Mouse (Mus musculus) left cerebral cortex, adult 9 months (tissue): Measurements from ENCODE around the gene Hsp90ab1.

Experiments used
- DNase-seq, 2 experiments: peaks; one replicate each; pipeline ENCODE4 v3.0.0; 2022; ENCODE audit warnings: low spot score in 2 of 2

Hsp90ab1 gene

DNA sequence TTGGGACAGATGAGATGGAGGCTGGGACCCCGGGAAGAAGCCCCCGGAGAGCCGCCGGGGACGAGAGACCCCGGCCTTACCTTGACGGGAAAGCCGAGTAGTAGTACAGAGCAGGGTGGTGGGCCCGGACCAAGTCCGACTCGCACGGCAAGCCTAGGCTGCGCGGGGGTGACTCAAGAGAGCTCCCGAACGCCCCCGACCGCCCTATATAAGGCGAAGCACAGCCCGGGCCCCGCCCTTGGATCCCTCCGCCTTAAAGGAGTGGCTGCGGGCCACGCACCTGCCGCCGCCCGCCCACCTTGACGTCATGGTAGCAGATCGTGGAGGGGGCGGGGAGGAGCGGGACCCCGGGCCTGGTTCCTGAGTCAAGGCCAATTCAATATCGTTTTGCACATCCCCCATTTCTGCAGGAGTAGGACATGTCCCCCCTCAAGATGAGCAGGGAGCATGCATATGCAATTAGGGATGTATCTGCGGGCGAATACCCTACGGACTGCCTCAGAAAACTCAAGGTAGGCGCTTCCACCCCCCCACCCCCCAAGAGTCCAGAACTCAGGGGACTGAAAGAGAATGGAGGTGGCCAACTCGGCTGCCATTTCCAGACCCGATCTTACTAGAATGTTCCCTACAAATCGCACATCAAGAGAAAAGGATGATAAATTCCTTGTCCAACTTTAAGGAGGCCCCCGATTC lies at the start of gene Hsp90ab1:
TSS of gene Hsp90ab1 (minus strand) at position 185 of the 693 bp plus-strand sequence.
- peak; percentile 94 to 99 for DNase-seq

DNA sequence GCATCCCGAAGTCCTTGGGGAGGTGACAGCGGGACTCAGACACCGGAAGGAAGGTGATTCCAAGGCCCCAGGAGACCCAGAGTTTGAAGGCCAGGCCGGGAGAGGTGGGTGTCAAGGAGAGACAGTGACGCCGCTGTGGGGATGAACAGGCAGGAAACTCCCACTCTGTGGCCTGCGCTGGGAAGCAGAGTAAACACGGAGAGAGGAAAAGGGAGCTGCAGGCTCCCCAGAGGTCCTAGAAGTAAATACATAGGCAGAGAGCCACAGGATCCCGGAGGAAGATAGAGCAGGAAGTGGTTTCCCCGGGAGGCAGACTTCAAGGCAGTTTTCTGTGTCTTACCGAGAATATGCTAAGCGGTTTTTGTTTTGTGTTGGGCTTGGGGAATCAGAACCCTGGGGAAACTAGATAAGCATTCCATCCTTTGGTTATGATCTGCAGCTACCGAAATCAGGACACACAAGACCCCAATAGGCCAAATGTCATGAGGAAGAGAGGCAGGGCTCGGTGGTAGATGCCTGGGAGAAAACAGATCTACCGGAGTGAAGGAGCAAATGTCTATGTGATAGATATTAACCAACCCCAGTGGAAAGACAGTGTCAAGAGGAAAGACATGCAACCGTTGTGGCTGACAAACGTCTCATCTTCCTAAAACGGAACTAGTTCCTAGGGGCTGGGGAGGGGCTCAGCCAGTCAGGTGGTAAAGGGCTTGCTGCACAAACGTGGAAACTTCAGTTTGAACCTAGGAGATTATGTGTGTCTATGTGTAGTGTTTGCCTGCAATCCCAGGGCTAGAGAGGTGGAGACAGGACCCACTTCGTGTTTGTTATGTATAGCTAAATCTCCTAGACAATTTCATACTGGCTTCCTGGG lies 46.5 kb upstream of the Hsp90ab1 start:
- DNase-seq: no peak

GRCm38 (mm10) chr17:45618941-45619385 lies 45.9 kb upstream of the Hsp90ab1 start:
- DNase-seq: no peak

DNA sequence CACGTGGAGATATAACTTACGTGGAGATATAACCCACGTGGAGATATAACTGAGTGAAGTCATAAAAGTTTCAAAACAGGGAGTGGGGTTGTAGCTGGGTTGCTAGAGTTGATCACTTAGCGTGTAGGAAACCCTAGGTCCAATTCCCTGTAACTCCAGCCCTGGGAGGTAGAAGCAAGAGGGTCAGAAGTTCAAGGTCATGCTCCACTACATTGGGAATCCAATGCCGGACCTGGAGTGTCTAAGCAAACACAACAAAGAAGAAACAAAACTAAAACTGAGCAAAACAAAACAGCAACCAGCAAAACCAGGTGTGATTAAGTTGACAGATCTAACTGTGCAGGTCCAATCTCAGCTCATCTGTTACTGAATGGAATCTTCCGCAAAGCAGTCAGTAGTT lies 44.6 kb upstream of the Hsp90ab1 start:
- no peak for DNase-seq

DNA sequence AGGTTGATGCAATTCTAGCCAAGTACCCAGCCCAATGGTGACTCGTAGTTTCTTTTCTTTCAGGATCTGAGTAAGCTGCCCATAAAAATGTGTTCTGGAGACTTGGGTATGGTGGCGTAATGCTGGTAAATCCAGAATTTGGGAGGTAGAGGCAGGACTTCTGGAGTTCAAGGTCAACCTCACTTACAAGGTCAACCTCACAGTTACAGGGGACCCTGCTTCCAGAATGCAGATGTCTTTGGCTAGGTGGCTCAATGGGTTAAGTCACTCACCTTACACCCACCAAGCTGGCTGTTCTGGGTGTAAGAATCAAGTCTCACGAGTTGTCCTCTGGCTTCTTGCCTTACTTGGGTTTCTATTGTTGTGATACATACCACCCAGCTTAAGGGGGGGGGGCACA lies 43.6 kb upstream of the Hsp90ab1 start:
- DNase-seq: no peak

DNA sequence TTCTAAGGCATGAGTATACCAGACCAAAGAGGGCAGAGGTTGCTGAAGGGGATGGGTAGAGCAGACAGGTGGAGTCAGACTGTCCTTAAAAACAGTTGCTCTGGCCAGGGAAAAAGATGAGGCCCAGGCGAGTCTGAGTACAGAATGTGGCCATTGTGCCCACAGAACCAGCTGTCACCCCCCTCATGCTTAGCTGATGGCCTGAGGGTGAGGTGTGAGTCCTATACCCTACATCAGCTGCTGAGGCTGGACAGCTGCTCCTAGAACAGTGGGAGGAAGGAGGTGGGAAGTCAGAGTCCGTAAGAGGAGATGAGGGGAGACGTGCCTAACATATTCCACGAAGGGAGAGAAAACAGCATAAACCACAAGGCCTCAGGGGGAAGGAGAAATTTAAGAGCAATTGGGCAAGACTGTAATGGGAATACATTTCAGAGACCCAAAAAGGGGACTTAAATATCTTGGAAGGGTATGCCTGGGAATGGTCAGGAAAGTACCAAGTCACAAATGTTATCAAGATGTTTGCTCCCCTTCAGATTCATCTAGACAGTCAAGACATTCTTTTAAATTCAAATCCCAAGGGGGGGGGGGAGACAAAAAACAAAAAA lies 43.1 kb upstream of the Hsp90ab1 start:
- no peak for DNase-seq

DNA sequence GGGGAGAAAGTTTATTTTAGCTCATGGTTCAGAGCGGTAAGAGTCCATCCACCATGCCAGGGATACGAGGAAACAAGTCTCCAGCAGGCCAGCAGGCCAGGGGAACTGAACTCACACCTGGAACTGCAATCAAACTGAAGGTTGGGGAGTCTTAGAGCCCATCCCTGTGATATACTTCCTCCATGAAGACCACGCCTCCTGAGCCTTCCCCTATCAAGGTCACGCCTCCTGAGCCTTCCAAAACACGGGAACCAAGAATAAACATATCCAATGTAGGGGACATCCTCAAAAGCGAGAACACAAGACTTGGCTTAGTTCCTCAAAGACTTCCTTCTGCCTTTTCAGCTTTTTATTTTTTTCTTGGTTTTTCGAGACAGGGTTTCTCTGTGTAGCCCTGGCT lies 39.9 kb upstream of the Hsp90ab1 start:
- no peak for DNase-seq

DNA sequence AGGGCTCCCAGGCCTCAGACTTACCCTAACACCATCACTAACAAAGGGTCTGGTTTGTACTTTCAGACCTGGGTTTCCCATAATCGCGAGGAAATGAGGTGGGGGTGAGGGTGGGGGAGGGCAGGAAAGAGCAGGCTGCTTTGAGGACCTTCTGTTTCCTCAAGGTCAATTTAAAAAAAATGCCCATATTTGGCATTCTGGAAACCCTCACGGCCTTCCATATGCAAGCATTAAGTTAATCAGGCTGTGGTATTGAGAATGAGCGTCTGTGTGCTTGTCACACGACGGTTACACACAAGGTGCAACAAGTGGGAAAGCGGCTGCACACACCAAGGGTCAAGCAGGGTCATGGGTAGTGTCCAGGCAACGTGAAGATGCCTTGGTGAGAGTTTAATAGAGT lies 38.9 kb upstream of the Hsp90ab1 start:
- no peak for DNase-seq

- no peak for DNase-seq
Measured at GRCm38 (mm10) chr17:45610144-45610866, 37.2 kb upstream of the Hsp90ab1 start.

- DNase-seq: no peak
Measured at GRCm38 (mm10) chr17:45608396-45608795, 35.3 kb upstream of the Hsp90ab1 start.

- no peak for DNase-seq
Measured at GRCm38 (mm10) chr17:45606992-45607879, 34.2 kb upstream of the Hsp90ab1 start.

- no peak for DNase-seq
Measured at GRCm38 (mm10) chr17:45602984-45603383, 29.9 kb upstream of the Hsp90ab1 start.

DNA sequence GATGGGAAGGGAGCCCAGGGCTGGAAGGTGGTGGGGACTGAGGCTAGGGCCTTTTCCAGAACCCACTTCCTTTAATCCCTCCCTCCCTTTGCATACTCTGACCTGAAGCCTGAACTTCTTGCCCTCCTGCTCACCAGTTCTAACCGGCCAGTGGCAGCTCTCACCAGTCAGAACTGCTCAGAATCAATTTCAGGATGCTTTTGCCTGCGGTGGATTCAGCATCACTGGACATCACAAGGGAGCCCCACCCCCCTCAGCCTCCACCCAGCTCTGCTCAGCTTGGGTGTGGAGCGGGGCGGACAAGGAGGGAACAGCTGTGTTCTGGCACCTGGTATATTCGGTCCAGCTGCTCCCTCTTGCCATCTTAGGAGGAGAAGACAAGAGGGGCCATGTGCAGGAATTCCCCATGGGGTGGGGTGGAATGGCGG lies 28.8 kb upstream of the Hsp90ab1 start, which contains the start of gene Mymx:
TSS of gene Mymx (minus strand) at position 226 of the 428 bp plus-strand sequence.
- DNase-seq: no peak

GRCm38 (mm10) chr17:45601325-45601724 lies 28.3 kb upstream of the Hsp90ab1 start:
- no peak for DNase-seq

GRCm38 (mm10) chr17:45600267-45600666 lies 27.2 kb upstream of the Hsp90ab1 start:
- DNase-seq: no peak

GRCm38 (mm10) chr17:45599446-45600242 lies 26.6 kb upstream of the Hsp90ab1 start, which contains the start of gene Slc29a1:
Gene Slc29a1 (minus strand): TSS chr17:45599606.
- DNase-seq: no peak

GRCm38 (mm10) chr17:45598891-45599290 lies 25.8 kb upstream of the Hsp90ab1 start:
- no peak for DNase-seq

DNA sequence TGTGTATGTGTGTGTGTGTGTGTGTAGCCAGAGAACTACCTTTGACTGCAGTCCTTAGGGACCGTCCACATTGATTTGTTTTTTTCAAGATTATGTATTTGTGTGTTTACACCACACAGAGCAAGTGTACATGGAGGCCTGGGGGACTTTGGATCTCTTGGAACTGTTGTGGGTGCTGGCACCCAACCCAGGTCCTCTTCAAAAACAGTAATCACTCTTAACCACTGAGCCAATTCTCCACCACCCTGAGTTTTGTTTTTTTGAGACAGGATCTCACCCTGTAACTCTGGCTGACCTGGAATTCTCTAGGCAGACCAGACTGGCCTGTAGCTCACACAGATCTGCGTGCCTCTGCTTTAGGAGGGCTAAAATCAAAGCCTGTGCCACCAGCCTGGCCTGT lies 25.3 kb upstream of the Hsp90ab1 start:
- DNase-seq: no peak

DNA sequence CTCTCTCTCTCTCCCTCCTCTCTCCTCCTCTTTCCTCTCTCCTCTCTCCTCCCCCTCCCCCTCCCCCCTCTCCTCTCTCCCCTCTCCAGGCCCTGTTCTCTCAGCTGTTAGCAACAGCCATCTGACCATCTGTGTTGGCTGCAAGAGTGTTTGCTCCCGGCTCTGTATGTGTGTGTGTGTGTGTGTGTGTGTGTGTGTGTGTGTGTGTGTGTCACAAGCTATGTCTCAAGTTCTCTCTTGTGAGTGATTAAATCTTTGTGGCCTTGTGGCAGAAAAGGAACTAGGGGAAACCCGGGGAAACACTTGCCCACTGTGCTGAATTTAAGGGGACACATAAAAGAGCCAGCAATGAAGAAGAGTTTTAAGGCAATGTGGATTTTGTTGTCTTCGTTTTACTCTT lies 24.7 kb upstream of the Hsp90ab1 start:
- no peak for DNase-seq
